In the genomic region with DNA sequence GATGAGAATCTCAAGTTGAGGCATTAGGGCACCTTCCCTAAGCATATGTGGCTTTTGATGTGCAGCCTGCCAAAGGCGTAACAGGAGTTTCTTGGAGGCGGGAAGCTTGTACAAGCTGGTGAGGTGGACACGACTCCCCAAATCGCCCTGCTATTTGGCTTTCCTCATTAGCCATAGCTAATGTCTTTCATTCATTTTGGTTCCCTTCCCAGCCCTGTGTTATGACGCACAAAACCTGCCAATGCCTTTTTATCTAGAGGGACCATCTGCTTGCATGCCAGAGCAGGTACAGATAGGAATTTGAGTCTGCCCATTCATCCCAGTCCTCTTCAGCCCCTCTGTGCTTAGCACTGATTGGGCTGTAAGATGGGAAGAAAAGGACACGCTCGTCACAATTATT, we compare ENCODE assay signal across 10 mouse cellular contexts. TPM values are rescaled to one million over a fixed set of nuclear protein-coding genes. Genes with fewer than 3 reads are reported as not detected.
DNase-seq lines count a peak whose midpoint lies in the region; ATAC-seq lines count a peak whose summit lies in the region.
"Had no signal": no experiment of that assay in that cellular context is flagged by ENCODE, and none has a peak within 500 bp of the region (broad histone marks: within the 10 kb centered on the region; RNA-seq: fewer than 3 reads in every experiment).

No protein-coding gene starts in this region.

- H3K4me2 ChIP-seq in heart, embryonic 11.5 days, result no peak overlapping the region
- no peak overlapping the region for H3K4me2 ChIP-seq in lung, embryonic 15.5 days
- H3K4me2 ChIP-seq in stomach, embryonic 14.5 days (replicated peaks; ENCODE audit: low read depth, low read length), result no peak overlapping the region
- H3K4me2 ChIP-seq: neural tube, embryonic 12.5 days had no signal

- no peak overlapping the region for H3K9ac ChIP-seq in heart, embryonic 11.5 days (ENCODE audit: low read depth, low read length)
- no peak overlapping the region for H3K9ac ChIP-seq in lung, embryonic 15.5 days
- no peak overlapping the region for H3K9ac ChIP-seq in stomach, embryonic 14.5 days (replicated peaks; ENCODE audit: low read depth, low read length)
- H3K9ac ChIP-seq: neural tube, embryonic 12.5 days had no signal

- intact Hi-C loops in left cerebral cortex, postnatal 25 days (cut with DNase I), result no loop called here

- peaks cover 5% of the 10 kb centered on the region; the same call in 1 of the 2 replicates for H3K36me3 ChIP-seq in heart, embryonic 11.5 days (ENCODE audit: control insufficient read depth, insufficient read depth, low read length)
- peaks cover 16% of the 10 kb centered on the region; the same call in 1 of the 2 replicates for H3K36me3 ChIP-seq in lung, embryonic 15.5 days
- peaks cover 4% of the 10 kb centered on the region; the same call in 1 of the 2 replicates for H3K36me3 ChIP-seq in stomach, embryonic 14.5 days (ENCODE audit: control insufficient read depth, insufficient read depth, low read length)

- H3K9me3 ChIP-seq in heart, embryonic 11.5 days (replicated peaks; ENCODE audit: control insufficient read depth, low read length), result no peaks in the 10 kb centered on the region
- no peaks in the 10 kb centered on the region for H3K9me3 ChIP-seq in lung, embryonic 15.5 days
- no peaks in the 10 kb centered on the region for H3K9me3 ChIP-seq in stomach, embryonic 14.5 days (ENCODE audit: control insufficient read depth, low read depth, low read length)
- H3K9me3 ChIP-seq: neural tube, embryonic 12.5 days had no signal

- H3K27me3 ChIP-seq in heart, embryonic 11.5 days (ENCODE audit: control insufficient read depth, insufficient read depth, low read length), result no peaks in the 10 kb centered on the region
- no peaks in the 10 kb centered on the region for H3K27me3 ChIP-seq in lung, embryonic 15.5 days
- no peaks in the 10 kb centered on the region for H3K27me3 ChIP-seq in stomach, embryonic 14.5 days (ENCODE audit: control insufficient read depth, insufficient read depth, low read length)
- H3K27me3 ChIP-seq: neural tube, embryonic 12.5 days had no signal

- WGBS in heart, embryonic 11.5 days (ENCODE audit: insufficient replicate concordance), result 74% methylated on average over 7 of the region's 7 CpGs
- WGBS in lung, embryonic 15.5 days, result 79% methylated on average over 7 of the region's 7 CpGs
- 78% methylated on average over 7 of the region's 7 CpGs for WGBS in stomach, embryonic 14.5 days

- no peak for ATAC-seq in heart, embryonic 11.5 days (replicated peaks; ENCODE audit: insufficient number of reproducible peaks, low FRiP score, low TSS enrichment)
- ATAC-seq in lung, embryonic 15.5 days (ENCODE audit: borderline replicate concordance, extremely low read depth, low FRiP score, low TSS enrichment), result no peak
- ATAC-seq in stomach, embryonic 14.5 days (ENCODE audit: insufficient number of reproducible peaks, insufficient read depth, low FRiP score, low read depth), result no peak

- peaks cover 65% of the 10 kb centered on the region for H3K4me1 ChIP-seq in heart, embryonic 11.5 days (ENCODE audit: control insufficient read depth, insufficient read depth, low read length)
- H3K4me1 ChIP-seq in lung, embryonic 15.5 days, result peaks cover 63% of the 10 kb centered on the region
- peaks cover 37% of the 10 kb centered on the region for H3K4me1 ChIP-seq in stomach, embryonic 14.5 days (ENCODE audit: control insufficient read depth, insufficient read depth, low read length)
- H3K4me1 ChIP-seq: neural tube, embryonic 12.5 days had no signal

- H3K4me3 ChIP-seq in heart, embryonic 11.5 days (ENCODE audit: low read depth, low read length), result no peak overlapping the region
- H3K4me3 ChIP-seq in lung, embryonic 15.5 days, result no peak overlapping the region
- H3K4me3 ChIP-seq in stomach, embryonic 14.5 days (ENCODE audit: low read depth, low read length), result no peak overlapping the region
- H3K4me3 ChIP-seq: neural tube, embryonic 12.5 days had no signal

- peak; percentile 91 for DNase-seq in heart, adult 11 months
- no peak for DNase-seq in lung, adult 18-20 months
- DNase-seq in gonadal fat pad, adult 2 months (ENCODE audit: low read depth), result peak; percentile 77
- DNase-seq in T-cell, adult 2 months (ENCODE audit: low spot score), result no peak
- no peak for DNase-seq in left cerebral cortex, postnatal 25 days (ENCODE audit: low spot score in 2 of 2)
- DNase-seq: B cell, adult 2 months had no signal

- no peak overlapping the region; the same call in 1 of the 2 replicates for H3K27ac ChIP-seq in heart, embryonic 11.5 days (ENCODE audit: low read depth, low read length)
- peak overlapping the region; percentile 81 for H3K27ac ChIP-seq in lung, embryonic 15.5 days
- H3K27ac ChIP-seq in stomach, embryonic 14.5 days (ENCODE audit: low read length), result 0 out of 2 replicates have a peak overlapping the region, but pooled peaks have one; percentile 45
- H3K27ac ChIP-seq: neural tube, embryonic 12.5 days had no signal

RNA-seq across cellular contexts. Expression of a gene that starts 40.2 kb away (rescaled TPM):
- polyA plus RNA-seq in heart, embryonic 11.5 days (2014; fragmentation: Nextera tagmentation; extraction: Ambion mirVana), result 56.6 and 63.9 TPM in 2 replicates
- polyA plus RNA-seq in lung, embryonic 15.5 days (2015; fragmentation: Nextera tagmentation; extraction: Ambion mirVana), result 55.5 and 64.4 TPM in 2 replicates
- polyA plus RNA-seq in gonadal fat pad, adult 2 months (2012; rRNA removed), result 89.3 and 111 TPM in 2 replicates
- polyA plus RNA-seq in stomach, embryonic 14.5 days (2014; fragmentation: Nextera tagmentation; extraction: Ambion mirVana), result 88.0 and 88.4 TPM in 2 replicates
- total RNA-seq in left cerebral cortex, postnatal 25 days (2021), result 10 to 100 TPM; 55.3 to 63.8 TPM

Comparison
In these comparisons a context has a peak if more than half of its experiments do, and no peak if none do; other contexts are left out.
1. DNase-seq: peak in heart, adult 11 months (single experiment) and gonadal fat pad, adult 2 months (single experiment); none in lung, adult 18-20 months (0 of 2), T-cell, adult 2 months (single experiment) and left cerebral cortex, postnatal 25 days (0 of 2).